Mouse (Mus musculus) 416B (cell line): ENCODE measurements at regions not wholly inside any gene's neighbourhood (a gene's known extent, or its start where the extent isn't known, plus 50 kb on each side); places are given as distances from the start of the nearest gene placed in this dataset.

Experiments
- DNase-seq: peaks from one replicate; pipeline ENCODE4 v3.0.0; 2011; ENCODE audit warnings: low read depth

- no peak for DNase-seq
These were observed 62.5 kb downstream of the Cavin4 start for GRCm38 (mm10) chr4:48725660-48726348.

DNA sequence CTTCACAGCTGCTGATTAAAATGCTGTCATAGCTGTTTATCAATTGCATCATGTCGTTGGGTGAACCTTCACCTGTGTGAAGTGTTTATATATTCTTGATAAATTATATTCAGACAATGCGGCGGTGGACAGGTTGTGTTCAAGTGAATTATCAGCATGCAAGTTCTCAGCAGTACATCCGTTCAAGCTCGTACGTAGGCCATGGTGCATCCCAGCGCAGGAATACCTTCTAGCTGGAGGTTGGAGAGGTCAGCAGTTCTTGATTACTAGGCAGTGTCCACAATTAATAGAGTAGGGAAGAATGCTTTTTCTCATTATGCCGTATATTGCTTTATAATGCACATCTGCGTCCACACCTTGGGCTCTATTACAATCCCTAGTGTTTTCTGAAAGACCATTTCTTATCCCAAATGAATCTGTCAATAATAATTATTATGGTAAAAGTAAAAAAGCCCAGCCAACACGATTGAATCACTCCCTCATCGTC is 63.1 kb downstream of the Cavin4 start:
- no peak for DNase-seq

DNA sequence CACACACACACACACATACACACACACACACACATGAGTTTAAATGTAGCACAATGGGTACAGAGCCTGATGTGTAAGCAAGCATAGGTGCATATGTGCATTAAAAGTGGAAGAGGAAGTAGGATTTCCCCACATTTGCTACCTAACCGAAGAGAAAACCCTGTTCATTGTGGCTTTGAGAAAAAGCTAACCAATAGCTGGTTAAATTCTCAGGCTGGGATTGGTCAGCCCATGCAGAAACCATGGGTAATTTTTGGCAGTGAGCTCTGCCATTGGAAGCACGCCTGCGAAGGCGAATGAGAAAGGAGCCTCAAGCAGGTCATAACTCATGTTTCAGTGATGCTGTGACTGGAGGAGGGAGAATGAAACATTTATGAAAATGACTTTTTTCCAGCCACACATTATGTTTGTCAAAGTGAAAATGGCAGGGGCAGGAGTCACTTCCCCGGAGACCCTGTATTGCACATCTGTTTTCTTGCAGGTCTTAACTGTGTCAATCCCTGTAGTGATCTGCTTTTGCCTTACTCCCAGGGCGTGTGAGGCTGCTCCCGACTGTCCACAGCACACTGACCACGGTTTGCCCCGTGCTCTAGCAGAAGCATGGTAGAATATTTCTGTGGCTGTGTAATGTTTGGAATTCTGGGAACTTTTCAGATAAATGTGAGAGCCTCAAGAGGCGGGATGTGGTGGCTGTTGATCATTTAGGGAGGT is 71.7 kb downstream of the Cavin4 start:
- no peak for DNase-seq

GRCm38 (mm10) chr4:48746237-48746636 is 82.9 kb downstream of the Cavin4 start:
- no peak for DNase-seq

DNA sequence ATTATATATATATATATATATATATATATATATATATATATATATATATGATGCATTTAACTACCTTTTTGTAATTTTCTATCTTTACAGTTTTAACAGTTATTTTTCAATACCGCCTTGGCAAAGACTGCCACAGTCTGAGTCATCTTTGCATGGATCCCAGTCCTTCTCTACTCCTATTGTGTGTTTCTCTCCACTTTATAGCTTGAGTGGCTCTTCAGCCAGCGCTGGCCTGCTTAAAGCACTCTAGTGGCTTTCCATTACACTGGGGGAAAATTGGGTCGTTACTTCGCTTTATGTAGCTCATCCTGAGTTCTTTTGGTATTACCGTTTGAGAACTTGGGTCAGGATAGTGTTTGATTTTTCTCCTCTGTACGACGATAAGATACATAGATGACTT is 86.3 kb downstream of the Cavin4 start:
- no peak for DNase-seq

- DNase-seq = no peak
These were observed 86.8 kb downstream of the Cavin4 start for GRCm38 (mm10) chr4:48750087-48750486.

GRCm38 (mm10) chr4:48754466-48755171 is 91.3 kb downstream of the Cavin4 start:
- no peak for DNase-seq

DNA sequence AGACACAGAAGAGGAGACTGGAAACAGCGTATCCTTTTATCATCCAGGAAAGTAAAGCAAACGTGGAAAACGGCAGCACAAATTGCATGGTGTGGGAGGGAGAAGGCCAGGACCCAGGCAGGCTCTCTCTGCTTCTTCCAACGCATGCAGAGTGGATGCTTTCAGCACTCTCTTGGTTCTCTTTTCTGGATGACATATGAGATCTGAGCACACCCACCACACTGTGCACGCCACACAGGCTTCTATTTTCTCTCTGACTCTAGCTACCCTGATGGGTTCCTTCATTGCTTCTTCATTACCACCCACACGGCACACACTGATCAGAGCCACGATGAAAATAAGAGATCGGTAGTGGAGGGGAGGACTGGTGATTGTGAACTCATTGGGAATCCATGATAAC is 97.3 kb downstream of the Cavin4 start:
- DNase-seq = no peak

GRCm38 (mm10) chr4:48766458-48766857 is 103.1 kb downstream of the Cavin4 start:
- DNase-seq = no peak

GRCm38 (mm10) chr4:48770403-48770953 is 107.2 kb downstream of the Cavin4 start:
- no peak for DNase-seq

GRCm38 (mm10) chr4:48770954-48771665 is 107.8 kb downstream of the Cavin4 start:
- DNase-seq = peak; percentile 47

- no peak for DNase-seq
These were observed 108.5 kb downstream of the Cavin4 start for GRCm38 (mm10) chr4:48771836-48772235.

GRCm38 (mm10) chr4:48779202-48779905 is 116.0 kb downstream of the Cavin4 start:
- peak; percentile 53 for DNase-seq

DNA sequence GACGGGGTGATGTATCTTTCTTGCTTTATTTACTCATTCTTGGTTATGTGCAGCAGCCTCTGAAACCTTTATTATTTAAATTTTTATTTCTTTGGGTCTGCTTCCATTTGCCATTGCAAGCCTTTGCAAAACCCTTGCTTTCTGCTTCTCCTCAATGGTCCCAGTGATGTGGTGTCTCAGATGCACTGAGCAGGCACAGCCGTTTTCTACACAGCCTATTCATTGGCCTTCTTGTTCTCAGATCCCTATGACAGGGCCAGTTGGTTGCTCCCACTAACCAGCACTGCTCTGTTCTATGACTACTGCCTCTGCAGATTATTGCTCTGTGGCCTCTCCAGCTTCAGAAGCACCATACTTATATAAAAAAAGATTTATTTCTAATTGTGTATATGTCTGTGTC is 116.6 kb downstream of the Cavin4 start:
- DNase-seq = no peak

- no peak for DNase-seq
These were observed 117.8 kb downstream of the Cavin4 start for GRCm38 (mm10) chr4:48781099-48781498.

DNA sequence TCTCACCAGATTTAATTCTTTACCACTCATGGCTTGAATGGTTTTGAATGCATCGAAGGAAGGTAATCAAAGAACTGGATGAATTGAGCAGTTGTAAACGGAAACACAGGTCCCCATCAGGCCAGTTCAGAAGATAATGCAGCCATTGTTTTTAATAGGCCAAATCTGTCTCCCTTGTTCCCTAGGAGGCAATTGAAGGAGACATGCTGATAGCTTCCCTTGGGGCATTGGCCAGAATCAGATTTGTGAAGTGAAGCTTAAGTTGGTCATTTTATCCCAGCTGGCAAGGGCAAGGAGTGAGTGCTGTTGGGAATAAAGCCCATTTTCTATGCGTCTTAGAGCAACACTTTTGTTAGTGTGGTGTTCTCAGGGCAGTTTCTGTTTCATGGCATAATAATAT is 119.4 kb downstream of the Cavin4 start:
- DNase-seq = no peak

DNA sequence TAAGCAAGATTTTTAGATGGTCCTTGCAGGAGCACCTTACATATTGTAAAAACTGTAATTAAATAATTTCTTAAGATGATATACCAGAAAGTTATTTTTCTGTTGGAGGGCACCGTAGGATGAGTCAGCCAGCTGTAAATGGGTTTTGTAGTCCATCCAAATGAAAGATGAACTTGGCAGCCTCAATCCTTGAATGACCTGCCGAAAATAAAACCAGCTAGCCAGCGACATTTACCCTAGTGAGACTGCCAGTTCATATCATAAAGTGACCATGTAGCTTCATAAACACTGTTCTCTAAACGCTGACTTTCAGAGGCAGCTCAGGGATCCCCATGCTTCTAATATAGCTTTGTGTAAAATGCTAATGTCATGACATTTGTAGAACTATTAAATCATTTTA is 127.8 kb downstream of the Cavin4 start:
- DNase-seq = no peak

DNA sequence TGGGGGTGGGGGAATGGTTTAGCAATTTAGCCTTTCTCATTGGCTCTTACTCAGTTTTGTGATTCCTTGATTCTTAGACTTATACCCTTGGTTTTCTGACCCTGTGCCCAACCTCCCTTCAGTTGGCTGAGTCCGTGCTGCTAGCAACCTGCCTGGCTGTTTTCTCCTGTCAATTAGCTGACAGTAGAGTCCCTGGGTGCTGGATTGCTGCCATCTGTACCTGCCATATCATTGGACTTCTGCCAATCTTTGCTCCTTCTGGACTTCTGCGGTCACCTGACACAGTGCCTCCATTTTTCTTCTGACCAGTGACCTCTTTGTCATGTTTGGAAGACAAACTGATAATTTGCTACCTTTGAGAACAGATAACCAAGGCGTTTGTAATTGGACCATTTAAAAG is 140.5 kb downstream of the Cavin4 start:
- no peak for DNase-seq

- DNase-seq = no peak
These were observed 145.3 kb downstream of the Cavin4 start for GRCm38 (mm10) chr4:48808571-48808970.

GRCm38 (mm10) chr4:48833718-48834117 is 170.4 kb downstream of the Cavin4 start:
- DNase-seq = no peak

- no peak for DNase-seq
These were observed 179.5 kb downstream of the Cavin4 start for GRCm38 (mm10) chr4:48842777-48843214.
